Mouse (Mus musculus): Measurements from ENCODE around the gene Vsig10. TPM values are rescaled to one million over a fixed set of nuclear protein-coding genes. Genes with fewer than 3 reads are reported as not detected.
"Not testable (repeated sequence)": the region's sequence is repeated elsewhere in the genome, so short reads cannot be mapped to it uniquely, and the experiment has no call there.

Vsig10 gene
- polyA plus RNA-seq, 1 experiment = 67.6 TPM

DNA sequence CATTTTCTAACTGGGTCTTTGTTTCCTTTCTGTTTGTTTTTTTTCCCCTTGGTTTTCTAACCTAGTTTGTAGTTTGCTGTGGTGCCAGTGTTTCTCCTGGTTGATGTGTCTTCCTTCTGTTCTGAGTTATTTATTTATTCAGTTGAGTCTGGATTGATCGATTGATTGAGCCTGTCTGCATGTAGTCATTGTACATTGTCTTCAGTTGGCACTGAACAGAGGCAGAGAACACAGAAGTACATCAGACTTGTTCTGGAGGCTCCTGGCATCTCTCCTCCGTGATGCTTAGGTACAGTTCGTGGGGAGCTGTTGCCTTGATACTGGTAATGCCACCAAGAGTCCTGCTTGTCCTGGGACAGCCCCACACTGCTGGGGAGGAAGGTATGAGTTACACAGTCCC is 45.9 kb downstream of the Vsig10 start:
- WGBS = 57% methylated on average over 3 of the region's 3 CpGs
- Histone ChIP-seq H3K4me3 (ENCODE audit: low read depth, low read length) (peak overlapping the region; percentile 60), H3K36me3 (ENCODE audit: control insufficient read depth, insufficient read depth, low read length) (peaks cover 47% of the 10 kb centered on the region), H3K4me1 (ENCODE audit: control insufficient read depth, insufficient read depth, insufficient read length, low read length) (peaks cover 34% of the 10 kb centered on the region), H3K27ac (ENCODE audit: insufficient read depth, low read depth, low read length) (peak overlapping the region; percentile 82), H3K27me3 (ENCODE audit: control insufficient read depth, insufficient read depth, low read length) (no peaks in the 10 kb centered on the region)
- TF ChIP-seq POLR2A (IDR thresholded peaks at IDR 0.05; ENCODE audit: low read depth, low read length) = no peak
- TF ChIP-seq CTCF (IDR thresholded peaks at IDR 0.05; ENCODE audit: extremely low read depth, insufficient read length, insufficient replicate concordance, low read depth, low read length) = no peak

DNA sequence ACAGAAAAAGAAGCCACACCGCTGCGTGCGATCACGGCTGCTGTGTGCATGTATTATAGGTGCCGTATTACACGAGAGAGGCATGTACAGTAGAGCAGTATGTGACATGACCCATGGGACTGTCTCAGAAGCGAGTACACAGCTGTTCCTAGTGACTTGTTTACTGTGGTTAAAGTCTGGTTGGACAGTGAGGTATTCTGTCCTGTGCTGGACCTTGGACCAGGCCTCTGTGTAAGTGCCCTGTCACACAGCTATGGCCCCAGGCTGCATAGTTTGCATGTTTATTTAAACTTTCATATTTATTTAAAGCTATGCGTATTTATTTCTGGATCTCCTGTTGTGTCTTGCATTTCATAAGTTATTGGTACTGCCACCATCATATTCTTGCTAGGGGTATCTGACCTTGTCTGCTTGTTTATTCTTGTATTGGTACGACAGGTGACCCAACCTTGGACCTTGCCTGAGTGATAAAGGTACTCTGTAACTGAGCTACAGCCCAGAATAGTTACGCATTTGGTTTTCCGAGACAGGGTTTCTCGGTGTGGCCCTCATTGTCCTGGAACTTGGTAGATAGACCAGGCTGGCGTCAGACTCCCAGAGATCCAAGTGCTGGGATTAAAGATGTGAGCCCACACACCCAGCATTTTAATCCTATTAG is 47.1 kb downstream of the Vsig10 start:
- Histone ChIP-seq H3K4me1 (ENCODE audit: control insufficient read depth, insufficient read depth, insufficient read length, low read length) (peaks cover 28% of the 10 kb centered on the region), H3K36me3 (ENCODE audit: control insufficient read depth, insufficient read depth, low read length) (peaks cover 58% of the 10 kb centered on the region), H3K4me3 (ENCODE audit: low read depth, low read length) (peak overlapping the region; percentile 43), H3K27ac (ENCODE audit: insufficient read depth, low read depth, low read length) (peak overlapping the region; percentile 92), H3K27me3 (ENCODE audit: control insufficient read depth, insufficient read depth, low read length) (no peaks in the 10 kb centered on the region)
- TF ChIP-seq POLR2A (IDR thresholded peaks at IDR 0.05; ENCODE audit: low read depth, low read length) (0 out of 2 replicates have a peak, but pooled peaks have one; percentile 25), CTCF (IDR thresholded peaks at IDR 0.05; ENCODE audit: extremely low read depth, insufficient read length, insufficient replicate concordance, low read depth, low read length) (no peak)
- 67% methylated on average over 13 of the region's 13 CpGs for WGBS

DNA sequence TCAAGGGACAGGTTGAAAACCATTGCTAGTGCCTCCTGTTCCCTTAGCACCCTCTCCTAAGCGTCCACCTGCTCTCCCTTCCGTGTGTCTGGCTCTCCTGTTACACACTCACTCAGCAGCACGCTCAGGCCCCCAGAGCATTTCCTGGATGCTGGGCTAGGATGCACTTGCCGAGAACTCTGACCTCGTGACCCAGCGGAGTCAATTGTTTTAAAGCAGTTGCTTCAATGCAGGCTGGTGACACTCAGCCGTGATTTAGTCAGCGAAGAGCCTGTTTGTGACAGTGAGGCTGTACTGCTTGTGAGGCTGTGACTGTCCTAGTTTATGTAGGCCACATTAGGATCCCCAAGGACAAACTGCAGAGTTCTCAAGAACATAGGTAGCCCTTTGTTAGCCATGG is 48.3 kb downstream of the Vsig10 start:
- H3K27ac ChIP-seq (ENCODE audit: insufficient read depth, low read depth, low read length) = no peak overlapping the region
- peaks cover 68% of the 10 kb centered on the region for H3K36me3 ChIP-seq (ENCODE audit: control insufficient read depth, insufficient read depth, low read length)
- H3K4me1 ChIP-seq (ENCODE audit: control insufficient read depth, insufficient read depth, insufficient read length, low read length) = peaks cover 19% of the 10 kb centered on the region
- H3K4me3 ChIP-seq (ENCODE audit: low read depth, low read length) = no peak overlapping the region
- TF ChIP-seq CTCF (IDR thresholded peaks at IDR 0.05; ENCODE audit: extremely low read depth, insufficient read length, insufficient replicate concordance, low read depth, low read length) (no peak), POLR2A (IDR thresholded peaks at IDR 0.05; ENCODE audit: low read depth, low read length) (no peak)
- no peaks in the 10 kb centered on the region for H3K27me3 ChIP-seq (ENCODE audit: control insufficient read depth, insufficient read depth, low read length)
- 77% methylated on average over 8 of the region's 8 CpGs for WGBS

DNA sequence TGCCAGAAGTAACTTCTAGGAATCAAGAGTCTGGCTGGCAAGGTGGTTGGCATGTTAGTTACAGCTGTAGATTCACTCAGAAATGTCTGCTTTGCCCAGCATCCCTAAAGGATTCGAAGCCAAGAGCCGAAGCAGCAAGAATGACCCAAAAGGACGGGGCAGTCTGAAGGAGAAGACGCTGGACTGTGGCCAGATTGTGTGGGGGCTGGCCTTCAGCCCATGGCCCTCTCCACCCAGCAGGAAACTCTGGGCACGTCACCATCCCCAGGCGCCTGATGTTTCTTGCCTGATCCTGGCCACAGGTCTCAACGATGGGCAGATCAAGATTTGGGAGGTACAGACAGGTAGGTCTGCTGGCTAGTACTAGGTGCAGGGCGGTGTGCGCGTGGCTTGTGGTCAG is 51.7 kb downstream of the Vsig10 start:
- H3K4me1 ChIP-seq (ENCODE audit: control insufficient read depth, insufficient read depth, insufficient read length, low read length) = peaks cover 4% of the 10 kb centered on the region
- H3K4me3 ChIP-seq (ENCODE audit: low read depth, low read length) = no peak overlapping the region
- peaks cover 74% of the 10 kb centered on the region for H3K36me3 ChIP-seq (ENCODE audit: control insufficient read depth, insufficient read depth, low read length)
- 81% methylated on average over 10 of the region's 10 CpGs for WGBS
- H3K27me3 ChIP-seq (ENCODE audit: control insufficient read depth, insufficient read depth, low read length) = no peaks in the 10 kb centered on the region
- TF ChIP-seq POLR2A (IDR thresholded peaks at IDR 0.05; ENCODE audit: low read depth, low read length) = no peak
- no peak for TF ChIP-seq CTCF (IDR thresholded peaks at IDR 0.05; ENCODE audit: extremely low read depth, insufficient read length, insufficient replicate concordance, low read depth, low read length)
- no peak overlapping the region for H3K27ac ChIP-seq (ENCODE audit: insufficient read depth, low read depth, low read length)

DNA sequence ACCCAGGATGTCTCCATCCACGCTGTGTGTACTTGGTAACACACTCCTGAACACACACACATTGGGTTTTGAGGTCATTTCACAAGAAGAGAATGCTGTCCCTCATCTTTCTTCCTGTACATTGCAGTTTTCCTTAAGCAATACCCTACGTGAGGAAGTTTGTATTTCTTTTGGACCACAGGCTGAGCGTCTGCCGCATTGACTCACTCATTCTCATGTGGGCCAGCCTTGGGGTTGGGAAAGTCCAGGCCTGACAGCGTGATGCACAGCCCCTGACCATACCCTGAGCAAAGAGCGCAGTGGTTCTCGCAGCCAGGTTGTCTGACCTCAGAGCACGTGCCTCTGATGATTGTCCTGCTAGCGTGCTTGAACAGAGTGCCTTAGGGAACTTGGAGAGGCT is 54.5 kb downstream of the Vsig10 start:
- 93% methylated on average over 9 of the region's 9 CpGs for WGBS
- Histone ChIP-seq H3K27me3 (ENCODE audit: control insufficient read depth, insufficient read depth, low read length) (no peaks in the 10 kb centered on the region), H3K36me3 (ENCODE audit: control insufficient read depth, insufficient read depth, low read length) (peaks cover 71% of the 10 kb centered on the region), H3K4me3 (ENCODE audit: low read depth, low read length) (no peak overlapping the region), H3K27ac (ENCODE audit: insufficient read depth, low read depth, low read length) (no peak overlapping the region), H3K4me1 (ENCODE audit: control insufficient read depth, insufficient read depth, insufficient read length, low read length) (no peaks in the 10 kb centered on the region)
- TF ChIP-seq CTCF (IDR thresholded peaks at IDR 0.05; ENCODE audit: extremely low read depth, insufficient read length, insufficient replicate concordance, low read depth, low read length) (no peak), POLR2A (IDR thresholded peaks at IDR 0.05; ENCODE audit: low read depth, low read length) (no peak)

DNA sequence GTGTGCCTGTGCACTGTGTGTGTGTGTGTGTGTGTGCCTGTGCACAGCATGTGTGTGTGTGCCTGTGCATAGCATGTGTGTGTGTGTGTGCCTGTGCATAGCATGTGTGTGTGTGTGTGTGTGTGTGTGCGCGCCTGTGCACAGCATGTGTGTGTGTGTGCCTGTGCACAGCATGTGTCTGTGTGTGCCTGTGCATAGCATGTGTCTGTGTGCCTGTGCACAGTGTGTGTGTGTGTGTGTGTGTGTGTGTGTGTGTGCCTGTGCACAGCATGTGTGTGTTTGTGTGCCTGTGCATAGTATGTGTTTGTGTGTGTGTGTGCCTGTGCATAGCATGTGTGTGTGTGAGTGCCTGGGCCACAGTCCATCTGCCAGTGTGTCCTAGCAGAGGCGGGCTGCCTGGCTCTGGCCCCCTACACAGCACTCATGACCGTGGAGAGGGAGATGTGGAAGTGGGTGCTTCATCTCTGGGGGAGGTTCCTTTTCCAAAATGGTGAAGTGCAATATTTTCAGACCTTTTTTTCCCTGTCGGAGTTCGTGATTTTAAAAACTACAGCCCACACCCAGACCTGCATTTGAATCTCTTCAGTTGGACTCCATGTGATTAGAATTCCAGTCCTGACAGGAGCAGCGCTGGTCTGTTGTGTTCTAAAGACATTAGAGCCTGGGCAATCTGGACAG is 55.6 kb downstream of the Vsig10 start:
- no peak for TF ChIP-seq CTCF (IDR thresholded peaks at IDR 0.05; ENCODE audit: extremely low read depth, insufficient read length, insufficient replicate concordance, low read depth, low read length)
- H3K36me3 ChIP-seq (ENCODE audit: control insufficient read depth, insufficient read depth, low read length) = peaks cover 70% of the 10 kb centered on the region
- WGBS = 89% methylated on average over 7 of the region's 7 CpGs

DNA sequence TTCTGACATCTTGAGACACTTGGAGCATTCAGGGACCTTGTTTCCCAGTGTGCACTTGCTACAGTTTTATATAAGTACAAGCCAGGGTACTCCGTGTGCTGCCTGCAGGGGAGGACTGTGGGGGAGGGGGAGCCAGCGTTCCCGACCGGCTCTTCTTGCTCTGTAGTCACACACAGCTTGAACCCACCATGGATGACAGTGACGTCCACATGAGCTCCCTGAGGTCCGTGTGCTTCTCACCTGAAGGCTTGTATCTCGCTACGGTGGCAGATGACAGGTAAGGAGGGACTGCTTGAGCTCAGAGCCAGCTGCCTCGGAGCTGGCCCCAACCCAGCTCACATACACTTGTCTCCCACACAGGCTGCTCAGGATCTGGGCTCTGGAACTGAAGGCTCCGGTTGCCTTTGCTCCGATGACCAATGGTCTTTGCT is 57.5 kb downstream of the Vsig10 start:
- no peak overlapping the region for H3K4me3 ChIP-seq (ENCODE audit: low read depth, low read length)
- TF ChIP-seq CTCF (IDR thresholded peaks at IDR 0.05; ENCODE audit: extremely low read depth, insufficient read length, insufficient replicate concordance, low read depth, low read length) (no peak), POLR2A (IDR thresholded peaks at IDR 0.05; ENCODE audit: low read depth, low read length) (no peak)
- no peaks in the 10 kb centered on the region for H3K27me3 ChIP-seq (ENCODE audit: control insufficient read depth, insufficient read depth, low read length)
- no peaks in the 10 kb centered on the region for H3K4me1 ChIP-seq (ENCODE audit: control insufficient read depth, insufficient read depth, insufficient read length, low read length)
- WGBS = 85% methylated on average over 11 of the region's 11 CpGs
- peaks cover 70% of the 10 kb centered on the region for H3K36me3 ChIP-seq (ENCODE audit: control insufficient read depth, insufficient read depth, low read length)
- H3K27ac ChIP-seq (ENCODE audit: insufficient read depth, low read depth, low read length) = no peak overlapping the region

More for the DNA sequence above, 55.6 kb downstream of the Vsig10 start:
- Histone ChIP-seq H3K4me1 (ENCODE audit: control insufficient read depth, insufficient read depth, insufficient read length, low read length) (no peaks in the 10 kb centered on the region), H3K27ac (ENCODE audit: insufficient read depth, low read depth, low read length) (no peak overlapping the region), H3K4me3 (ENCODE audit: low read depth, low read length) (no peak overlapping the region), H3K27me3 (ENCODE audit: control insufficient read depth, insufficient read depth, low read length) (no peaks in the 10 kb centered on the region)

DNA sequence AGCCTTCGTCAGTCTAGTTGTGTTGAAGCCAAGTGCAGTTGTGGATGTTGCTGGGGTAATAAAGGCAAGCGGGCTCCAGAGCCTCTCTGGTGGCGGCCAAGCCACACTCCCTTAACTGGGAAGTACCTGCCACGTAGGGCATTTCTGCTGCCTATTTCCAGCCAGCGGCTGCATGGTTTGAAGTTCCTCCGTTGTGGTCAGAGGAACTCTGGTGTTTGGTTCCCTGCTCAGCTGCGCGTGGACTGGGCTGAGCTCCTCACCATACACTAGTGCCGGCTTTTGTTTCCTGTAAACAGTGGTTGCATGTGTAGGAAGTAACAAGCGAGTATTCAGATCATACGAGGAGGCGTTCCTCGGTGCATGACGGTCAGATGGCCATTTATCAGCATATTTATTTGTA is 58.8 kb downstream of the Vsig10 start:
- not testable (repeated sequence) for H3K27me3 ChIP-seq (ENCODE audit: control insufficient read depth, insufficient read depth, low read length); H3K27ac ChIP-seq (ENCODE audit: insufficient read depth, low read depth, low read length); H3K4me3 ChIP-seq (ENCODE audit: low read depth, low read length); H3K4me1 ChIP-seq (ENCODE audit: control insufficient read depth, insufficient read depth, insufficient read length, low read length)
- WGBS = 84% methylated on average over 14 of the region's 14 CpGs
- H3K36me3 ChIP-seq (ENCODE audit: control insufficient read depth, insufficient read depth, low read length) = peaks cover 68% of the 10 kb centered on the region

Data from small intestine, adult 2 months (tissue).